Mouse (Mus musculus) embryonic fibroblast, embryonic 13.5 days (primary cell): ENCODE measurements around the gene Shank2.

Experiments
- CTCF ChIP-seq: IDR thresholded peaks from 2 replicates; pipeline ENCODE4 v1.5.1; 2011; ENCODE audit warnings: mild to moderate bottlenecking, control low read depth, low read length, moderate library complexity, borderline replicate concordance; ENCODE audit not compliant: insufficient read depth
- POLR2A ChIP-seq: IDR thresholded peaks from 2 replicates; pipeline ENCODE4 v1.6.1; 2011; ENCODE audit warnings: low read depth, mild to moderate bottlenecking, control low read depth, low read length, moderate library complexity

GRCm38 (mm10) chr7:144402492-144402891 is 400.8 kb downstream of the Shank2 start:
- TF ChIP-seq CTCF (no peak), POLR2A (no peak)
